Mouse (Mus musculus): ENCODE measurements around the gene Olfr237-ps1.
"Not testable (repeated sequence)": the region's sequence is repeated elsewhere in the genome, so short reads cannot be mapped to it uniquely, and the experiment has no call there.

Olfr237-ps1 gene

DNA sequence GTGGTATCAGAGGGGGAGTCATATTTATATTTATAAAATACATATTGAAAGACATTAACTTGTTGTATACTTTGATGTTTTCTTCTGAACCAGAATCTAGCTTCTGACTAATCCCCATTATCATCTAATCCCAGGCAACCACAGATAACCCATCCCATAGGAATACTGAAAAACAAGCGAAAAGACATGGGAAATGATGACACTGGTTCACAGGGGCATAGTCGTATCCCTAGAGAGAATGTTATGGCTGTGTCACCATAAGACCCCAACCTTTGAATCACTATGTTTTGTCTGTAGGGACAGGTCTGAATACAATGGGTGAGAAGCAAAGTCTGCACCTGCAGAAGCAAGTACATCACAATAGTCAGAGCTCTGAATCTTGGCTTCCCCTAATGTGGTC, at the start of gene Olfr237-ps1:
Gene Olfr237-ps1, plus strand, starts transcription at position 301 of the 400 bp plus-strand sequence.
- DNase-seq, result not testable (repeated sequence)

DNA sequence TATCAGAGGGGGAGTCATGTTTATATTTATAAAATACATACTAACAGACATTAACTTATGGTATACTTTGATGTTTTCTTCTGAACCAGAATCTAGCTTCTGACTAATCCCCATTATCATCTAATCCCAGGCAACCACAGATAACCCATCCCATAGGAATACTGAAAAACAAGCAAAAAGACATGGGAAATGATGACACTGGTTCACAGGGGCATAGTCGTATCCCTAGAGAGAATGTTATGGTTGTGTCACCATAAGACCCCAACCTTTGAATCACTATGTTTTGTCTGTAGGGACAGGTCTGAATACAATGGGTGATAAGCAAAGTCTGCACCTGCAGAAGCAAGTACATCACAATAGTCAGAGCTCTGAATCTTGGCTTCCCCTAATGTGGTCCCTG, 40.3 kb upstream of the Olfr237-ps1 start, which contains the start of gene Olfr441:
Gene Olfr441, plus strand, starts transcription at position 301 of the 400 bp plus-strand sequence.
- not testable (repeated sequence) for DNase-seq

DNA sequence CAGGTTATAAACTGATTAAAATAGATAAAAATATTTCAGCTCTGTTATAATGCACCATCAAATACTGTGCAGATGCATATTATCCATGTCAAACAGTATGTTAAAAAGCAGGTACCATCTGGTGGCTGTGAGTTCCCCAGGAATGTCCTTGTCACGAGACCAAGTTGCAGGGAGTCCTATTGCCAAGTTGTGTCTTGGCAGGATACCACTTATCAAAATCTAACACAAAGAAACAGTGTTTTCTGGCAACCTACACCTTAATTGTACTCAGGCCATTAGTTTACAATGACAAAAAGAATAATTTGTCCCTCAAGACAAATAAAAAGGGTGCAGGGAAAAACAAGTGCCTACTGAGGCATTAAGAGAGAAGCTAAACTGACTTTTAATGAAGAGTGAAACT, 13.1 kb downstream of the Olfr237-ps1 start:
- no peak for DNase-seq

DNA sequence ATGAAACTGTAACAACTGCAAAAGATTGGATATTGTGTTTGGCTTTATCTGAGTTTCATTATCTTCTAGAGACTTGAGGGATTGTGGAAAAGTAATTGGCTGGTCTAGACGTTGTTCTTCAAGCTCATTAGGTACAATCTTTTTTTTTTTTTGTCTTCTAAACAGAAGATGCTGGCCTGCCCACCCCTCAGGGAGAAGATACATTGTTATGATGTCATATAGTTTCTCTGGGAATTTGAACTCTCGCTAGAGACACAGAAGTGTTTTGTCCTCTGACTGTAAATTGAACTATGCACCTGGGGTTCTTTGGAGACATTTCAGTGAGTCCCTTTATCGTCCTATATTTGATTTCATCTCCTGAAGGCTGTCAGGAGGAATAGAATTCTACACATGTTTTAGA, 16.6 kb downstream of the Olfr237-ps1 start, which contains the start of gene Olfr437:
Gene Olfr437, plus strand, starts transcription at position 301 of the 400 bp plus-strand sequence.
- no peak for DNase-seq

- DNase-seq, result no peak
These were observed 20.9 kb downstream of the Olfr237-ps1 start for GRCm38 (mm10) chr6:43167246-43167645.

GRCm38 (mm10) chr6:43171840-43172239, 25.5 kb downstream of the Olfr237-ps1 start, which contains the start of gene Olfr13:
Gene Olfr13, plus strand, starts transcription at chr6:43172140.
- no peak for DNase-seq

DNA sequence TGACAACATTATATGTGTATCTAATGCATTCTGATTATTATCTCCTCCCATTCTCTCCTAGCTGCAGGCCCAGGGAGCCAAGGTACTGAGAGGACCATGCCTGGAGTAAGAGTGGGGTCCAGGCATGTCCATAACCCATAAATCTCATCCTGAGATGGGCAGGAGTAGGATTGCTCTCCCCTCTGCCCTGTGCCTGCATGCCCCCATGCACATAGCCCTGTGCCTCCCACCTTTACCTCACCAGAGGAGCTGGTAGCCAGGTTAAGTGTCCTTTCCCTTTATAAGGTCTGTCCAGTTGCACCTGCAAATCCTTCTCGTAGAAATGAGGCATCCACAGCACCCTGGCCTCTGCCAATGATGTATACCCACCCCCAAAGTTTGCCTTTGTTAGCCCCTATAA, 31.8 kb downstream of the Olfr237-ps1 start:
- no peak for DNase-seq

GRCm38 (mm10) chr6:43178584-43179501, 32.5 kb downstream of the Olfr237-ps1 start:
- DNase-seq, result no peak

GRCm38 (mm10) chr6:43190986-43191385, 44.6 kb downstream of the Olfr237-ps1 start:
- no peak for DNase-seq

DNA sequence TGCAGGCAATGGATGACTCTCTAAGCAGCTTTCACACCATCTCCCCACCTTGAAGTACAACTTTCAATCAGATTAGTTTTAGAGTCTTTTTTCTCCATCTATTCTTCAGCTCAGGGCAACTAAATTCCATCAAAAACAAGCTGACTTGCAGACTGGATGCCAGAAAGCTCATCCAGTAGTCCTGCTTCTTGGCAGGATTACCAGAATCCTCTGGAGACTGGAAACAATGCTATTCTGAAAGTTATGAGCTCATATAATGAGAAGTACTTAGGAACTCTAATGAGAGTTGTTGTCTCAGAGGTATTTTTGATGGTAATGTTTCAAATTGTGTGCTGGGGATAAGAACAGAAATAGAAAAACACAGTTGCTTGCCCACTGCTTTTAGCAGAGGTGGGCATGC, 50.4 kb downstream of the Olfr237-ps1 start, which contains the start of gene Olfr435:
Gene Olfr435, plus strand, starts transcription at position 366 of the 400 bp plus-strand sequence.
- DNase-seq, result no peak

- no peak for DNase-seq
These were observed 51.7 kb downstream of the Olfr237-ps1 start for GRCm38 (mm10) chr6:43198094-43198493.

- no peak for DNase-seq
These were observed 56.4 kb downstream of the Olfr237-ps1 start for GRCm38 (mm10) chr6:43202786-43203185.

- DNase-seq, result no peak
These were observed 59.0 kb downstream of the Olfr237-ps1 start for GRCm38 (mm10) chr6:43205355-43205754.
